Mouse (Mus musculus) midbrain, embryonic 12.5 days (tissue): ENCODE measurements around the gene Gm38392. TPM values are rescaled to one million over a fixed set of nuclear protein-coding genes. Genes with fewer than 3 reads are reported as not detected.
A peak's percentile ranks its signal among the peaks of the same experiment; 100 is the strongest.

Experiments used
- ATAC-seq: fragments of 200-750 bp; cut with Nextera tagmentation; 2 replicates; pipeline ENCODE4 v1.8.0; 2017; ENCODE audit warnings: low read depth, moderate TSS enrichment, moderate library complexity; ENCODE audit not compliant: low FRiP score
- H3K27ac ChIP-seq: fragments of 300-500 bp; sonication (generic); replicated peaks from 2 replicates; pipeline ENCODE4 v1.5.1; 2016; ENCODE audit warnings: mild to moderate bottlenecking
- H3K27me3 ChIP-seq: fragments of 300-500 bp; sonication (generic); 2 replicates; pipeline ENCODE4 v1.6.1; 2016; ENCODE audit warnings: mild to moderate bottlenecking
- H3K36me3 ChIP-seq: fragments of 300-500 bp; sonication (generic); 2 replicates; pipeline ENCODE4 v1.6.1; 2016
- H3K4me1 ChIP-seq: fragments of 300-500 bp; sonication (generic); 2 replicates; pipeline ENCODE4 v1.6.1; 2016
- H3K4me2 ChIP-seq: fragments of 300-500 bp; sonication (generic); replicated peaks from 2 replicates; pipeline ENCODE4 v1.6.1; 2016; ENCODE audit warnings: mild to moderate bottlenecking, moderate library complexity
- H3K4me3 ChIP-seq: fragments of 300-500 bp; sonication (generic); 2 replicates; pipeline ENCODE4 v1.5.1; 2016; ENCODE audit warnings: mild to moderate bottlenecking
- H3K9ac ChIP-seq: fragments of 300-500 bp; sonication (generic); replicated peaks from 2 replicates; pipeline ENCODE4 v1.6.1; 2016; ENCODE audit warnings: mild to moderate bottlenecking, moderate library complexity
- H3K9me3 ChIP-seq: fragments of 300-500 bp; sonication (generic); 2 replicates; pipeline ENCODE4 v1.6.1; 2016; ENCODE audit warnings: mild to moderate bottlenecking
- WGBS: fragments of 180-500 bp; shearing (Covaris S2); methylation state at CpG from one replicate; pipeline ENCODE4 v1.1.7; 2016; 5-methylcytosine and 5-hydroxymethylcytosine counted together
- microRNA-seq: library from miRNA; unstranded; fragments of <30 nt; microRNA quantifications from one replicate; pipeline ENCODE4, GENCODE M21; 2017
- polyA plus RNA-seq: library from polyadenylated mRNA; unstranded; fragments of >200 nt; fragmentation: Nextera tagmentation; extraction: Ambion mirVana; gene quantifications from 2 replicates; pipeline ENCODE4 v1.2.1, GENCODE M21; 2016

Gene Gm38392
- polyA plus RNA-seq, 1 experiment from 2014 or later, result not detected

- no peak for ATAC-seq
- Histone ChIP-seq H3K4me3 (no peak overlapping the region), H3K4me2 (peak overlapping the region; percentile 57; the same call in 1 of the 2 replicates), H3K36me3 (no peaks in the 10 kb centered on the region), H3K27me3 (peaks cover 95% of the 10 kb centered on the region), H3K9me3 (no peaks in the 10 kb centered on the region), H3K27ac (peak overlapping the region; percentile 96; the same call in 1 of the 2 replicates), H3K4me1 (peaks cover 82% of the 10 kb centered on the region), H3K9ac (no peak overlapping the region)
- 4% methylated on average over 6 of the region's 6 CpGs for WGBS
These were observed 84.0 kb downstream of the Gm38392 start for GRCm38 (mm10) chr3:88202986-88203385.

DNA sequence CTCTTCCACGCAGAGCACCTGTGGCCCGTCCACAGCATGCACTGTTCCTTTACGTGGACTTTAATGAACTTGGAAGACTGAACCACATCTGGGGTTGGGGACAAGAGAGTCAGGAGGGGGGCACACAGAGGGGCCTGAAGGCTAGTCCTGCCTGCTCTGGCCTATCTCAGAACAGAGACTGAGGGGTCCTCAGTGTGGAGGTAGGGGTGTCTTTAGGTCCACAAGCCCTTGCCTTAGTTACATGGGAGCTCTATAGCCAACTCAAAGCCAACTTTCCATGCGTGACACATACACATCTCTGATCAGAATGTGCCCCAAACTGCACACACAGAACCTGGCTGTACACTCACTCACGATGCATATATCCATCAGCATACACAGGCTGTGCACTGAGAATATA lies 85.4 kb downstream of the Gm38392 start:
- no peaks in the 10 kb centered on the region for H3K36me3 ChIP-seq
- no peak overlapping the region; the same call in 1 of the 2 replicates for H3K27ac ChIP-seq
- peak overlapping the region; percentile 65; the same call in 1 of the 2 replicates for H3K9ac ChIP-seq
- H3K27me3 ChIP-seq, result peaks cover 95% of the 10 kb centered on the region
- ATAC-seq, result no peak
- no peaks in the 10 kb centered on the region for H3K9me3 ChIP-seq
- peaks cover 87% of the 10 kb centered on the region for H3K4me1 ChIP-seq
- 15% methylated on average over 5 of the region's 5 CpGs for WGBS
- peak overlapping the region; percentile 57 for H3K4me2 ChIP-seq
- peak overlapping the region; percentile 39 for H3K4me3 ChIP-seq

- H3K9me3 ChIP-seq, result no peaks in the 10 kb centered on the region
- peak overlapping the region; percentile 65 for H3K9ac ChIP-seq
- ATAC-seq, result no peak
- H3K27ac ChIP-seq, result peak overlapping the region; percentile 35
- H3K27me3 ChIP-seq, result peaks cover 95% of the 10 kb centered on the region
- peak overlapping the region; percentile 39 for H3K4me3 ChIP-seq
- H3K4me2 ChIP-seq, result peak overlapping the region; percentile 57
- H3K36me3 ChIP-seq, result no peaks in the 10 kb centered on the region
- WGBS, result under 1% methylated on average over 37 of the region's 37 CpGs
- H3K4me1 ChIP-seq, result peaks cover 84% of the 10 kb centered on the region
These were observed 86.1 kb downstream of the Gm38392 start for GRCm38 (mm10) chr3:88200972-88201330.

DNA sequence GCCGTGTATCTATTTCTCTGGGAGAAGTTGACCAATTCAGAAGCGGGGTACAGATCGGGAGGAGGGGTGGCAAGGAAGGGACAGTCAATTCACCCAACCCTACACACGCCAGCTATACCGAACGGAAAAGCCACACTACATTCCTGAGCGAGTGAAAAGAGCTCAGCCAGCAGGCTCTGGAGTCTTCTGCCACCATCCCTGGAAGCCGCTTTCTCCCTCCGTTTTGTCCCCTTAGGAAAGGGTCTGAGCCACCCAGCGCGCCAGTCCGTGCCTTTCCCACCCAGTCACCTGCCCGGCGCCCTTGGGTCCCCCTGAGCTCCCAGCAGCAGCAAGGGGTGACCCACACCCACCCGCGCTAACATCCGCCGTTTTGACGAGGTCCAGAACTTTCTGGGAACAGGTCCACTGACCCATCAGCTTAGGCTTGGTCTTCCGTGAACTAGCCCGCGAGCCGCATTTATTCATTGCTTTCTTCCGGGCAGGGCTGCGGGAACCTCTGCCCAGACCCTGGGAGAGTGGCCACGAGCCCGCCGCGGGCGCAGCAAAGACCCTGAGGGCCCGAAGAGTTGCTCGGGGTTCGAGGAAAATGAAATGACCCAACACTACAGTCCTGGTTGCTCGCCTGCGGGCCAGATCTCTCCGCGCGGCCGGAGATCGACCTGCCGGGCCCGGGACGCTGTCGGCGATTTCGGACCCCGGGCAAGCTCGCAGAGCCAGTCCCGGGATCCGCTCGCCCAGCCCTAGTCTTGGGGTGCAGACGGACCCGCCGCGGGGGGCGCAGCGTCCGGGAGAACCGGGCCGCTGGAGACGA lies 86.6 kb downstream of the Gm38392 start:
- H3K9ac ChIP-seq, result peak overlapping the region; percentile 65
- H3K4me2 ChIP-seq, result peak overlapping the region; percentile 57
- H3K27me3 ChIP-seq, result peaks cover 95% of the 10 kb centered on the region
- H3K27ac ChIP-seq, result peak overlapping the region; percentile 35
- H3K36me3 ChIP-seq, result no peaks in the 10 kb centered on the region
- H3K4me3 ChIP-seq, result peak overlapping the region; percentile 39
- no peak for ATAC-seq
- WGBS, result under 1% methylated on average over 61 of the region's 61 CpGs
- H3K4me1 ChIP-seq, result peaks cover 82% of the 10 kb centered on the region
- H3K9me3 ChIP-seq, result no peaks in the 10 kb centered on the region

GRCm38 (mm10) chr3:88199541-88200110 lies 87.4 kb downstream of the Gm38392 start:
- no peak overlapping the region for H3K27ac ChIP-seq
- peaks cover 95% of the 10 kb centered on the region for H3K27me3 ChIP-seq
- H3K4me3 ChIP-seq, result no peak overlapping the region
- H3K4me1 ChIP-seq, result peaks cover 75% of the 10 kb centered on the region
- no peak for ATAC-seq
- H3K4me2 ChIP-seq, result peak overlapping the region; percentile 57; the same call in 1 of the 2 replicates
- no peaks in the 10 kb centered on the region for H3K36me3 ChIP-seq
- WGBS, result 18% methylated on average over 2 of the region's 2 CpGs
- no peak overlapping the region for H3K9ac ChIP-seq
- no peaks in the 10 kb centered on the region for H3K9me3 ChIP-seq

DNA sequence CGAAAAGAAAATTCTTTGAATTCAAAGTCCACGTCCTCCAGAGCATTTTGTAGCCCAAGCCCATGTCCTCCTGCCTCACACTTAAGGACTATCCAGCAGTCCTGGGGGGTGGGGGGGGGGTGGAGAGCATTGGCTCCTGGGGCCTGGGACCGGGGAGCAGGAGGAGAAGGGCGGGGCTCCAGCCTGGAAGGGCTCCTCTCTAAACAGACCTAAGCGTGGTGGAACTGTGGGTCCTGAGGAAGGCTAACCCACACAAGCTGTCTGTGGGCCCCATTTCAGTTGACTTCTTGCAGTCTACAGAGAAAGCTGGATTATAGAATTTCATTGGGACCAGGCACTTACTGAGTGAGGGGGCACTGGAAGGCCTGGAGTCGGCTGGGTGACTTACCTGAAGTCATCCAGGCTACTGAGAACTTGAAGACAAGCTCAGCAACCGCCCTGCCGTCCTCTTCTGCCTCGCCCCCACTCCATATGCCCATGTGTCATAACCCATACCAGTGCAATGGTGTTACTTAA lies 88.4 kb downstream of the Gm38392 start:
- Histone ChIP-seq H3K27me3 (peaks cover 95% of the 10 kb centered on the region), H3K4me2 (peak overlapping the region; percentile 33), H3K4me1 (peaks cover 64% of the 10 kb centered on the region), H3K9me3 (no peaks in the 10 kb centered on the region), H3K36me3 (no peaks in the 10 kb centered on the region), H3K4me3 (no peak overlapping the region), H3K9ac (no peak overlapping the region), H3K27ac (peak overlapping the region; percentile 67)
- ATAC-seq, result 0 out of 2 replicates have a peak, but pooled peaks have one; percentile 39
- under 1% methylated on average over 8 of the region's 9 CpGs for WGBS

GRCm38 (mm10) chr3:88197741-88198504 lies 89.1 kb downstream of the Gm38392 start:
- Histone ChIP-seq H3K4me3 (no peak overlapping the region), H3K4me2 (peak overlapping the region; percentile 33), H3K36me3 (no peaks in the 10 kb centered on the region), H3K4me1 (peaks cover 59% of the 10 kb centered on the region), H3K9ac (no peak overlapping the region), H3K27me3 (peaks cover 96% of the 10 kb centered on the region), H3K27ac (peak overlapping the region; percentile 67), H3K9me3 (no peaks in the 10 kb centered on the region)
- peak; percentile 76 for ATAC-seq
- WGBS, result 3% methylated on average over 10 of the region's 10 CpGs

Small RNAs within 50 kb of the gene (microRNA-seq; reads per million reads assigned to microRNA genes)
- gene Gm25641, result not detected
- gene Mir3093, result 21.8 reads per million, percentile 33 among the genes with 10 or more reads in this experiment
- not detected for gene Mir9-1

Other genes with a start within 250 kb of the Gm38392 start
- gene Gpatch4, start 244.1 kb downstream of the Gm38392 start, polyA plus RNA-seq, result 26.5 and 27.1 TPM in 2 replicates
- gene Naxe, start 228.7 kb downstream of the Gm38392 start, polyA plus RNA-seq, result 124 and 128 TPM in 2 replicates
- not detected in 2 replicates for gene Ttc24, start 208.9 kb downstream of the Gm38392 start, polyA plus RNA-seq
- 20.7 and 20.8 TPM in 2 replicates for gene Iqgap3, start 205.2 kb downstream of the Gm38392 start, polyA plus RNA-seq
- gene Mef2d, start 144.8 kb downstream of the Gm38392 start, polyA plus RNA-seq, result 15.1 and 17.6 TPM in 2 replicates
- 0.26 TPM in 1 of 2 replicates, not detected in the other for gene Rhbg, start 32.5 kb downstream of the Gm38392 start, polyA plus RNA-seq
- 10.9 and 12.8 TPM in 2 replicates for gene Tsacc, start 9.8 kb upstream of the Gm38392 start, polyA plus RNA-seq
- 606 and 646 TPM in 2 replicates for gene Cct3, start 9.9 kb upstream of the Gm38392 start, polyA plus RNA-seq
- gene Glmp, start 37.8 kb upstream of the Gm38392 start, polyA plus RNA-seq, result 104 and 128 TPM in 2 replicates
- gene Tmem79, start 48.9 kb upstream of the Gm38392 start, polyA plus RNA-seq, result 1.9 and 2.3 TPM in 2 replicates
- gene Smg5, start 49.0 kb upstream of the Gm38392 start, polyA plus RNA-seq, result 94.1 and 101 TPM in 2 replicates
- 0.82 and 0.89 TPM in 2 replicates for gene Paqr6, start 77.4 kb upstream of the Gm38392 start, polyA plus RNA-seq
- gene Bglap3, start 85.5 kb upstream of the Gm38392 start, polyA plus RNA-seq, result 0.10 TPM in 1 of 2 replicates, not detected in the other
- not detected in 2 replicates for gene Bglap2, start 91.5 kb upstream of the Gm38392 start, polyA plus RNA-seq
- not detected in 2 replicates for gene Bglap, start 97.3 kb upstream of the Gm38392 start, polyA plus RNA-seq
- gene Pmf1, start 123.1 kb upstream of the Gm38392 start, polyA plus RNA-seq, result 100.0 and 101 TPM in 2 replicates
- 23.6 and 24.6 TPM in 2 replicates for gene Slc25a44, start 137.9 kb upstream of the Gm38392 start, polyA plus RNA-seq
- gene Sema4a, start 174.0 kb upstream of the Gm38392 start, polyA plus RNA-seq, result 19.3 and 20.3 TPM in 2 replicates
- 34.3 and 42.8 TPM in 2 replicates for gene Lmna, start 222.7 kb upstream of the Gm38392 start, polyA plus RNA-seq
- 47.8 and 49.9 TPM in 2 replicates for gene Mex3a, start 245.2 kb upstream of the Gm38392 start, polyA plus RNA-seq